Mouse (Mus musculus) left cerebral cortex, postnatal 25 days (tissue): Measurements from ENCODE around the gene Nck2. TPM values are rescaled to one million over a fixed set of nuclear protein-coding genes. Genes with fewer than 3 reads are reported as not detected.

ENCODE experiments used
- DNase-seq, 2 experiments: peaks; one replicate each; pipeline ENCODE4 v3.0.0; 2022; ENCODE audit warnings: low spot score in 2 of 2, mixed read lengths in 1 of 2
- intact Hi-C: fragments of 180-260 bp; cut with DNase I; formaldehyde crosslinking; loops from one replicate; pipeline ENCODE4 v1.15.1; 2025
- total RNA-seq, 2 experiments: library from RNA; stranded (reverse); gene quantifications; 2 replicates each; pipeline ENCODE4 v1.2.3; 2021

The Nck2 gene
- 10 to 100 TPM; 34.1 to 39.3 TPM for total RNA-seq

- intact Hi-C loops = loop anchor here (10.0 kb wide), 1 partner anchor 290 kb away; the partner anchor contains the start of gene 1500015O10Rik
- DNase-seq = no peak
Measured at GRCm38 (mm10) chr1:43444531-43444930, at the start of gene Nck2. Gene Nck2, plus strand, starts transcription at chr1:43444579.

- no peak for DNase-seq
- intact Hi-C loops = no loop called here
Measured at GRCm38 (mm10) chr1:43395040-43395439, 49.3 kb upstream of the Nck2 start.

GRCm38 (mm10) chr1:43395799-43396198 lies 48.6 kb upstream of the Nck2 start:
- intact Hi-C loops = no loop called here
- no peak for DNase-seq

GRCm38 (mm10) chr1:43396522-43396921 lies 47.9 kb upstream of the Nck2 start:
- no peak for DNase-seq
- intact Hi-C loops = no loop called here

- DNase-seq = no peak
- intact Hi-C loops = no loop called here
Measured at GRCm38 (mm10) chr1:43397096-43397495, 47.3 kb upstream of the Nck2 start.

GRCm38 (mm10) chr1:43398738-43399601 lies 45.4 kb upstream of the Nck2 start:
- DNase-seq = peak in 1 of 2 experiments; percentile 8
- intact Hi-C loops = no loop called here

- no peak for DNase-seq
- intact Hi-C loops = no loop called here
Measured at GRCm38 (mm10) chr1:43399602-43400216, 44.7 kb upstream of the Nck2 start.

GRCm38 (mm10) chr1:43400655-43401054 lies 43.7 kb upstream of the Nck2 start:
- no peak for DNase-seq
- intact Hi-C loops = no loop called here

GRCm38 (mm10) chr1:43403341-43403740 lies 41.0 kb upstream of the Nck2 start:
- intact Hi-C loops = no loop called here
- DNase-seq = peak in 1 of 2 experiments; percentile 28

GRCm38 (mm10) chr1:43404693-43405678 lies 39.4 kb upstream of the Nck2 start:
- intact Hi-C loops = no loop called here

GRCm38 (mm10) chr1:43409019-43409418 lies 35.4 kb upstream of the Nck2 start:
- no peak for DNase-seq
- intact Hi-C loops = no loop called here

More at GRCm38 (mm10) chr1:43404693-43405678, 39.4 kb upstream of the Nck2 start:
- DNase-seq = peak in 1 of 2 experiments; percentile 24

GRCm38 (mm10) chr1:43412825-43413224 lies 31.6 kb upstream of the Nck2 start:
- intact Hi-C loops = no loop called here
- no peak for DNase-seq

GRCm38 (mm10) chr1:43413298-43413697 lies 31.1 kb upstream of the Nck2 start:
- intact Hi-C loops = no loop called here

GRCm38 (mm10) chr1:43413749-43414148 lies 30.6 kb upstream of the Nck2 start:
- intact Hi-C loops = no loop called here
- peak in 1 of 2 experiments; percentile 15 for DNase-seq

More at GRCm38 (mm10) chr1:43413298-43413697, 31.1 kb upstream of the Nck2 start:
- DNase-seq = no peak

- DNase-seq = no peak
- intact Hi-C loops = no loop called here
Measured at GRCm38 (mm10) chr1:43414228-43414627, 30.2 kb upstream of the Nck2 start.

GRCm38 (mm10) chr1:43414971-43415370 lies 29.4 kb upstream of the Nck2 start:
- intact Hi-C loops = no loop called here
- peak in 1 of 2 experiments; percentile 67 for DNase-seq

- intact Hi-C loops = no loop called here
- DNase-seq = no peak
Measured at GRCm38 (mm10) chr1:43422969-43423748, 21.2 kb upstream of the Nck2 start.

- peak in 1 of 2 experiments; percentile 45 for DNase-seq
- intact Hi-C loops = no loop called here
Measured at GRCm38 (mm10) chr1:43426526-43426925, 17.9 kb upstream of the Nck2 start.

GRCm38 (mm10) chr1:43426993-43427535 lies 17.3 kb upstream of the Nck2 start:
- intact Hi-C loops = no loop called here
- no peak for DNase-seq
